Mouse (Mus musculus): Measurements from ENCODE around the gene Frrs1l. TPM values are rescaled to one million over a fixed set of nuclear protein-coding genes. Genes with fewer than 3 reads are reported as not detected.

Gene Frrs1l
- total RNA-seq, 2 experiments from 2014 or later = 0.07 to 0.16 TPM

DNA sequence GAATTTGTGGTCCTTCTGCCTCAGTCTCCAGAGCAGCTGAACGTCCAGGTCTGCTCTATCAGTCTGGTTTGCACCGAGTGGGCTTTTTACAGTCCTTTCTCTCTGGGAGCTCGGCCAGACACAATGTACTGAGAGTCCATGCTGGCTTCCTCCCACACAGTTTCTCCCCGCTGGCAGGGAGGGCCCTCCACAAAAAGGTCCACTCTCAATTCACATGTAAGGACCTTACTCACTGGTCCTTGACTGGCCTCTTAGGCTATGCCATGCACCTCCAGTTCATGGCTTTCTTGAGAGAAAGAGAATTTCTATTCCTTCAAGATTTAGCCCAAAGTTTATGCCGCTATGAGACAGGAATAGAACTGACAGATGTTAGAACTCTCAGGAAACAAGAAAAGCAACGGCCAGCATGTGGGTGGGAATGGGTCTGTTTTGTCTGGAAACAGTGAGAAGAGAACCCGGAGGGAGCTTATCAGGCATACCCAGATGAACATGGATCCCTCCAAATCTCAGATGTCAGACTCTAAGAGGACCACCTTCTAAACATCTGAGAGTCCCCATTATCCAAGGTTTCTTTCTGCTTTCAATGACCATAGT is 24.5 kb downstream of the Frrs1l start:
- no peak for DNase-seq

DNA sequence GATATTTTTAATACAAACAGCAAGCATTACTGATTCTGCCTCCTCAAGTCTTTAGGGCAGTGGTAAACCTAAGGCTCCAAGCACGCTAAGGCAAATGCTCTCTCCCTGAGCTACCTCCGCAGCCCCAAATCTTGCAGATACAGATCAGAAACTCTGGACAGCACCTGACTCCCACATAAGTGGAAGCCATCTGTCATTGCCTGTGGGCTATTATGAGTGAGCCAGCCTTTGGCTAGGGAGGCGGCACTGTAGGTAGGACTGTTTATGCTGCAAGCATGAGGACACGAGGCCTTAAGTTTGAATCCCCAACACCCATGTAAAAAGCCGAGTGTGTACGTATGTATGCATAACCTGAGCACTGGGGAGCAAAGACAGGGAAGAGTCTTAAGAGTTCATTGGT is 26.5 kb downstream of the Frrs1l start:
- no peak for DNase-seq

DNA sequence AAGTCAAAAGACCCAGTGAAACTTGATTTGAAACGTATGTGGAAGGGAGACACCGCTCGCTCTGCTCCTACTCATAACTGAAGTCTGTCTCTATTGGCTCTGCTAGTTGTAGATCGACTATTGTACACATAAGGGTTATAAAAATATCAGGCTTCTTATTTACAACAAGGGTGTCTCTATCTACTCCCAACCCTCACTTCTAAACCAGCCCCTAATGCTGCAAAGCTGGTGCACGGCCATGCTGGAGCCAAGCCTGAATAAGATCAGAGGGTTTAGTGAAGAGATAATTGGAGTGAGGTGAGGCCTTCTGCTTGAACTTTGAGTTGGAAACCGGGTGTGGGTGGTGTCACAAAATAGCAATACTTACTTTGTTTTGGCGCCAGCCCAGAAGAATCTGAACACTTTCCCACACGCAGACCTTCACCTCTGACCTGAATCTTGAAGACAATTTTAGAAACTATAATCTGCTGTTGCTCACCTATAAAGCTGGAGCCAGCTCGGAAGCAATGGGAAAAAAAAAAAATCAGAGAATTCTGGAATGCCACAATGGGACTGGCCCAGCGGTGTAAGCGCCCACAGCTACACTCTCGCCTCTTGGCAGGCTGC is 28.8 kb downstream of the Frrs1l start:
- no peak for DNase-seq

DNA sequence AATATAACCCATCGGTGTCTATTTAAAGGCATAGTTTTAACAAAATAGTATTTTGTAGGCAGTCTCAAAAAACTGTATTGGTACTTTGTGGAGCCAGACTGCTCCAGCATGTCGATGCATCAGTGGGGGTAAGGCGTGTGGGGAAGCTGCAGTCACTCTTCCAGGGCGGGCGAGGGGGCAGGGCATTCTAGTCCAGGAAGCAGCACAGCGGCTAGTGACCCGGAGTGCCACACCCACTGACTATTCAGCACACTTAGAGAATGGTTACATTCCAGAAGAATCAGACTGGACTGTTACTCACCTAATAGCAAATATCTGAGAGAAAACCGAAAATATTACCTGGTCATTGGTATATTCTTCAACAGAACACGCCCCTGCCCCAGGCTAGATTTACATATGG is 32.7 kb downstream of the Frrs1l start:
- DNase-seq = no peak

GRCm38 (mm10) chr4:56953235-56953634 is 37.0 kb downstream of the Frrs1l start:
- no peak for DNase-seq

DNA sequence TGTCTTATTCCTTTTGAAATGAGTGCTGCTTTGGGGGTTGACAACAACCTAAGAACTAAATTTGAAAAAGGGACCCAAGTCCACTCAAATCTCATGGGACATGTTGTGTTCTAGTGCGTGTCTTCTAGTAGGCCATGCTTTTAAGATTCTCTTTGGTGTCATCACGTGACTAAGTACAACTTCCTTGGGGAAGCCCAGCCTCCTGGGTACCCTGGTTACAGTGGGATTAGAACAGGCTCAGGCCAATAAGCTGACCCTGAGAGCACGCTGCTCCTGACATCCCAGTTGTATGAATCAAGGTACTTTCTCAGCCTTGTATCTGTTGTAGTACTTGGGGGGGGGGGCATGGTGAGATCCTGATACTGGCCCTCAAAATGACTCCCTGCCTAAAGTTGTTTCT is 38.5 kb downstream of the Frrs1l start:
- DNase-seq = no peak

GRCm38 (mm10) chr4:56949494-56949893 is 40.7 kb downstream of the Frrs1l start:
- no peak for DNase-seq

DNA sequence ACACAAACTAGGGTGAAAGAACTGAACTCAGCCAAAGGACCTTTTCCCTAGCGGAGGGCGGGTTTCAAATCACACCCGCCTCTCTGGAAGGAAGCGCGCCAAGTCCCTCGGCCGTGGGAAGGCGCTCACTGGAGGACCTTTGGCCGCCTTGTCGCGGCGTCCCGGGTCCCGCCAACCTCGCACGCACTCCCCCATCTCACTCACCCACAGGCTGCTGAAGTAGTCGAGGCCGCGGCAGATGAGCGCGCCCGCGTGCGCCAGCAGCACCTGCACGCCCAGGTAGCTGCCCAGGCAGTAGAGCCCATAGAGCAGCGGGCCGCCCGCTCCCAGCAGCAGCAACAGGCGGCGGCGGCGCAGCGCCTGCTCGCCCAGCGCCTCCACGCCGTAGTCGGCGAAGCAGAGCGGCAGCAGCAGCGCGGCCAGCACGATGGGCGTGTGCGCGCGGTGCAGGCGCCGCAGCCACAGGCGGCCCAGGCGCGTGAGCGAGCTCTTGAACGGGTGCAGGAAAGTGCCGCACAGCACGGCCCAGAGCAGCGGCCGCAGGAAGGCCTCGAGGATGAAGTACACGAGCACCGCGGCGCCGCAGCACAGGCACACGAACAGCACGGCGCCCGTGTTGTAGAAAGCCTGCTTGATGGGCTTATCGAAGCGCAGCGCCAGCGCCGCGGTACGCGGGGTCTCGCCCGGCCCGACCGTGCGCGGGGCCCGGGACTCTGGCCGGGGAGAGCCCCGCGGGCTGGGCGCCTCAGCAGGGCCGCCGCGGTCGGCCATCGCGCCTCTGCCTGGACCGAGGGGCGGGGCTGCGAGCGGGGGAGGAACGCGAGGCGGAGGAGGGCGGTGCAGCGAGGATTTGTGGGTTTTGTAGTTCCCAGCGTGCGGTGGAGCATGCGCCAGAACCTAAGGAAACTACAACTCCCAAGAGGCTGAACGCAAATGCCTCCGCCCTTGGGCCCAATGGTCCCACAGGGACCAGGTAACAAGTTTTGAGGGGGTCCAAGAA is 43.2 kb downstream of the Frrs1l start, which contains the start of gene Tmem245:
Gene Tmem245 (minus strand): TSS at position 797 of the 1,000 bp plus-strand sequence.
- peak; percentile 95 for DNase-seq

- no peak for DNase-seq
These were observed 44.0 kb downstream of the Frrs1l start for GRCm38 (mm10) chr4:56946180-56946579.

DNA sequence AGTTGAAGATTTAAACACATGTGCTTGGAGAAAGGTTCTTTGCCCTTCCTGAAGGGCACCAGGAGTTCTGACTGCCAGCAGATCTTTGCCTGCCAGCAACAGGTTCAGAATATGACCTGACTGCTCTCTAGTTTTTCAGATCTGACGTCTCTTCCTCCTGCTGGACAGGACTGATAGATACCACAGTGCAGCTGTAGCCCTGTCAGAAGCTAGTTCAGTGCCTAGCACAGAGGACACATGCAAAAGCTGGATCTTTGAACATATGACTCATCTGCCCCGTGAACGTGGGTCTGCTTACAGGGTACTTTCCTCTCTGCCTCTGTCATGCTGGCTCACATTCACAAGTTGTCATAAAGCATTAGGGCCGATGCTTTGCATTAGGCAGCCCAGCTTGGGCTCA is 45.9 kb downstream of the Frrs1l start:
- DNase-seq = peak; percentile 52

GRCm38 (mm10) chr4:56943258-56943657 is 46.9 kb downstream of the Frrs1l start:
- no peak for DNase-seq

DNA sequence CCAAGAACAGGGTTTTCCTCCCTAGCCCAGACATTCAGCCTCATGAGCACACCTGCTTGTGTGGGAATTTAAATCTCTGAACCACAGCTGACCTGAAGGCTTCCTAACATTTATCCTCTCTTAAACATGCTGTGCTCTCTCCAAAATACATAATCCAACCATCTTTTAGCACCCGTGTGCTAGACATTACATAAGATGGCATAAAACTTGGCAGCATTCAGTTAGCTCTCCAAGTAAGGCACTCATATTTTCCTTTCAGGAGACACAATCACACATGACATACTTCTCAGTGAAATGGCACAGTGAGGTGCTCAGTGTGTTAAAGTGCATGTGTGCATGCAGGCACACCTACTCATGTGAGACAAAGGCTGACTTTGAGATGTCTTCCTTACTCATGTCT is 47.6 kb downstream of the Frrs1l start:
- no peak for DNase-seq

GRCm38 (mm10) chr4:56941481-56941880 is 48.7 kb downstream of the Frrs1l start:
- no peak for DNase-seq

- peak; percentile 35 for DNase-seq
These were observed 53.1 kb downstream of the Frrs1l start for GRCm38 (mm10) chr4:56937136-56937535.

DNA sequence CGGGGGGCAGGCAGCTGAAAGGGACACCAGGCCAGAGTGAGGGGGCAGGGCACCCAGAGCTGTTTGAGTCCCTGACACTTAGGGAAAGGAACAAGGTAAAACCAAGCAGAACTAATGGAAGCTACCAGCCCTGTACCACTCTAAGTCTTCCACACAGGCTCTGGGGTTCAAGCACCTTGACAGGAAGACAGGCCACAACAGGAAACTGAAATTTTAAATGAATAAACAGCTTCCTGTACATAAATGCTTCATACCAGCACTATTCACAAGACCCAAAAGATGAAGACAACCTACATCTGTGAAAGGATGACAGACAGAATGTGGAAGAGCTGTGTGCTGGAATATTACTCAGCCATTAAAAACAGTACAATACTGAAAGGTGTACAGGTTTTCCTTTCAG is 54.9 kb downstream of the Frrs1l start:
- no peak for DNase-seq

DNA sequence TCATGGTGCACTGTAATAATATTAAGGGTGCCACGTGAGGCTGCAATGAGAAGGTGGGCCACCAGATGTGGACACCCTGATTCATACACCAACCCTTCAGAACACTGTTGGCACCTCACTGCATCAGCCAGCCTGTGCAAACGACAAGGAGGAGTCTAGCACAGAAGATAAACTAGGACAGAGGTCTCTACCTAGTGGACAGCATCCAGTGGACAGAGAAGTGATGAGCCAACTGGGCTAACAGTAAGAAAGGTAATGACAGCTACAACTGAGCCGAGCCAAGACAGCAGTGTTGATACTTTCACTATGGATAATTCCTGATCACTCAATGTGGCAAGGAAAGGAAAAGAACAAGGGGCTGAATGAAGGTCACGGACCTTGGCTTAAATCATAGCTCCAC is 57.0 kb downstream of the Frrs1l start:
- no peak for DNase-seq

GRCm38 (mm10) chr4:56932096-56932495 is 58.1 kb downstream of the Frrs1l start:
- DNase-seq = peak; percentile 52

DNA sequence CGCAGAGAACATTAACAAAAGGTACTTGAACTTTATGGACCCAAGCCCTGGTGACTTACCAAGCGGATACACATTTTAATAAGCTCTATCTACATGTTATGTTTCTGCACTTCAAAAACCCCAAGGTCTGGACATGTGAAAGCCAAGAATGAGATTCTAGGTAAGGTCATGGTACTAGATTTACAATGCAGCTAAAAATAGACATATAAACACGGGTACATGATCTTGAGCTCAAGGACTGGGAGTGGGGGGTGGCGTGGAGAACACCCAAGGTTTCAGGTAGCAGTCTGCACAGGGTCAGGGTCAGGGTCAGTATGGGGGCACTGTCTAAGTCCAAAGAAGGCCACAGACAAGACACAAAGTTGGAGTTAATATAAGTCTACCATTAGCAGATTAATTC is 59.9 kb downstream of the Frrs1l start:
- DNase-seq = no peak

GRCm38 (mm10) chr4:56926971-56927370 is 63.2 kb downstream of the Frrs1l start:
- no peak for DNase-seq

DNA sequence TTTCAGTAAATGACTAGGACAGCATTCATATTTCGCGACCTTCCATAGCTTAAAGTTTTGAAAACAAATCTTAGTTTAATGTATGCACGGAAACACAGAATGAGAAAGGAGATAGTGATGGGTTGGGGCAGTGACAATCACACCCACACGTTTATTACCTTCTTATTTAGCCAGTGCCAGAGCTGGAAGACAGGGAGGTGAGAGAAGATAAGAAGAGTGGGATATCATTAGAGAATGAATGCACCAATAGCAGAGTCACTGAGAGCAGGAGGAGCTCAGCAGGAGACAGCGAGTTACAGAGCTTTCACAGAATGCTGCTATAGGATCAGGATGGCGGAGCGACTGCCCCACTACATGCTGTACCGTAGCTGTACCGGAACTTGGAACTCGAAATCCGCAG is 68.0 kb downstream of the Frrs1l start:
- no peak for DNase-seq

- no peak for DNase-seq
These were observed 74.4 kb downstream of the Frrs1l start for GRCm38 (mm10) chr4:56915732-56916325.

DNA sequence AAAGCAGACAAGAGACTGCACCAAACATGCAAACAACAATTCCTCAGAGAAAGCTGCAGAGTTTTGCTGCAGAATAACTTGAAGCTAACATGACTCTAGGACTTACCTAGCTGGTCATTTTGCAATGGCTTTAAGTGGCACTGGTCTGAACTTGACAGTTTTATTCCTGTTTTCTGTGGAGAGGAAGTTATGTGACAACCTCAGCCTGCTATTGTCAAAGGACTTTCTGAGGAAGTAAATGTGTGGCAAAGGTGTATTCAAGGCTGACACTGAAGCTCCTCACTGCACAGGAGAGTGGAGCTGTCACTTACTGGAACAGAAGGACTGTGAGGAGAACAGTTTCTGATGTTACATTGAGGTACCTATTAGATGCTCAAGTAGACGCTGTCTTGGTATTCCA is 75.4 kb downstream of the Frrs1l start:
- DNase-seq = no peak

DNA sequence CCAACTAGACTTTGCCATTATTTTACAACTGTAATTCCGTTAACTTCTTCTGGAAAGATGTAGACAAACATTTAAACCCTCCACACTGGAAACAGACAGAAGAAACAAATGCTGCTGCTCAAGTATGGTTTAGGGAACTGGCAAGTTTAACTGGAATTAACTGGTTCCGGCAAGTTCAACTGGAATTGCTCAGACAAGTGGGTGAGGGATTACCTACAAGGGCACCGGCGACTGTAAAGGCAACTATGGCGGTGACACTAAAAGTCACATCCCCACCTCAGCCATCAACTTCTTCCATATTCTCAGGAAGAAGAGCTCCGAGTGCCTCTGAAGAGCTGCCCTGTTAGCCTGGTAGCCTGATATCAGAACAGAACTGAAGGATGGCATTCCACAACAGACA is 75.9 kb downstream of the Frrs1l start:
- DNase-seq = no peak

All from heart, postnatal 4 days (tissue).